Mouse (Mus musculus) spleen, postnatal 10 days (tissue): ENCODE data around the gene Zbtb43.

Experiments used
- DNase-seq, 2 experiments: peaks; one replicate each; pipeline ENCODE4 v3.0.0; 2021 to 2022; ENCODE audit warnings: low spot score in 2 of 2

Gene Zbtb43

GRCm38 (mm10) chr2:33454816-33455215, 13.5 kb downstream of the Zbtb43 start:
- DNase-seq = no peak

GRCm38 (mm10) chr2:33453476-33453875, 14.9 kb downstream of the Zbtb43 start:
- no peak for DNase-seq

DNA sequence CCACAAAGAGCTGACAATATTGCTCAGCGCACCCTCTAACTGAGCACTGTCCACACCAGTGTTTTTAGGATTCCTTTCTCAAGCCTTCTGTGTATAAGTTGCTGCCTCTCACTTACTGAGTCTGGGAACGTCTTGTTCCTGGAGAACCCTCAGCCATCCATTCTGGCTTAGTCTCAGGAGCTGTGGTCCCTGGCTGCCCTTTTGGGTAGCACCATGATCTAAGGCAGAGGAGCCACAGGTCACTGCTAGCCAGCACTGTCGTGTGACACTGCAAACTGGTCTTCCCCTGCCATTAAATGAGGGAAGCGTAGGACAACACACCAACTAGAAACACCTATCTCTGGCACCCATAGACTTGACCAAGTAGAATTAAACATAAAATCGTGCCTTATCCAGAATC, 15.6 kb downstream of the Zbtb43 start:
- no peak for DNase-seq

GRCm38 (mm10) chr2:33452140-33452539, 16.2 kb downstream of the Zbtb43 start:
- peak in 1 of 2 experiments; percentile 33 for DNase-seq

DNA sequence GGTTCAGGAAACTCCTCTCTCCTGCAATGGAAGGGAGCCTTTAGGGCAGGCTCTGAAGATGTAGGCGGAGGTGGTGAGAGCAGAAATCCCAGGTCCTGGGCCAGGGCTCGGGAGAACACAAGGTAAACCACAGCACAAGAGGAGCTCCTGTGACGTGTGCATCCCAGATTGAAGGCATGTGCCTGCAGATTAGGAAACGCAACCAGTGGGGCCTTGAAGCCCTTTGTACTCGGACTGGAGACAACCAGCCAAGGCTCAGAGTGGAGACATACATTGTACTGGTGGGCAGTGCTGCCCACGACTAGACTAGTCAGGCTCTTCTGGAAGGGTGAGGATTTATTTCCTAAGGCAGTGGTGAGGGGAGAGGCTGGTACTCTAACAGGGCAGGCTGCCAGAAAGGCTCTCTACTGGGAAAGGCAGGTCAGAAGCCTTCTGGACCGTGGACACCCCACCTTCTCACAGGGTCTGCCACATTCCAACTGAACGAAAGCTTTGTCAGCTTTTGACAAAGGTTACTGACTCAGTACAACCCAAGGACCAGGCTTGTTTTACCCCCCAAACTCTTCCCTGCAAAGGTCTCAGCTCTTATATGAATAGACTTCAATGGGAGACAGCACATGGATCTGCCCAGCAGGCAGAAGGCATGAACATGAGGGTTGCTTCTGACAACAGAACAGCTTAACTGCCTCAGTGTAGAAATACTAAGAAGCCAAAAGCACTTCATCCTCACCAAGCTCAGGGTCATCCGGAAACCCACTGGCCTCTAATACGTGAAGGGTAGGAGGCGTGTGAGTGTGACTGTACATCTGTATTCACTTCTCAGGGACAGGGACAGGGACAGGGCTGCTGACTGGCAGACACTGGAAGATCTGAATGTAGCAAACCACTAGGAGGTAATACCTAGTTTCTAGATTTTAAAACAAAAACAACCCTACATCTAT, 17.1 kb downstream of the Zbtb43 start:
- no peak for DNase-seq

- DNase-seq = no peak
Observed at GRCm38 (mm10) chr2:33449119-33449873, 19.1 kb downstream of the Zbtb43 start.

DNA sequence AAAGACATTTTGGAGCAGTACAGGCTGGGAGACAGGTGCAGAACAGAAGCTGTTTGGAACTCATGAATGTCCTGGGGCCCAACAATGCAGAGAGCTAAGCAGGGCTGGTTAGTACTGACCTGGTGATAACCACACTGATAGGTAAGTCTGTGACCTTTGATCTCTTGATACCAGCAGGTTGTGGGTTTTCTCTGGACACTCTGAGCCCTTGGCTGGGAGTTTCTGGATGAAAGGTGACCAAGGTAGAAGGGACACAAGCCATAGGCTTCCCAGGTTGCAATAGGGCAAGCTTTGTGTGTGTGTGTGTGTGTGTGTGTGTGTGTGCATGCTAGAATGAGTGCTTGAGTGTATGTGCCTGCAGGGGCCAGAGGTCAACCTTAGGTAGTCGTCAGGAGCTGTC, 21.6 kb downstream of the Zbtb43 start:
- no peak for DNase-seq

DNA sequence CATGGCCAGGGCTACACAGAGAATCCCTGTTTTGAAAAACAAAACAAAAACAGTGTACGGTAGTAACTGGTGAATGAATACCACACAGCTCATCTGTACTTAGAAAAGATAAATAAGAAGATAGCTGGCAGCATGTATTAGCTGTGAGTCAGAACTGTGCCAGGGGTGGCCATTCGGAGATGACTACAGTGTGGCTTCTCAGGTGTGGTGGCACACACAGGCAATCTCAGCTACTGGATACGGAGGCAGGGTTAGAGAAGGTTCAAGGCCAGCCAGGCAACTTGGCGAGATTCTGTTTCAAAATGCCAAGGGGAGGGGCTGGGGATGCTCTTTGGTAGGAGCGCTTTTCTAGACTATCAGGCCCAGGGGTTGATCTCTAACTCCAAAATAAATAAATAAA, 22.6 kb downstream of the Zbtb43 start:
- no peak for DNase-seq

DNA sequence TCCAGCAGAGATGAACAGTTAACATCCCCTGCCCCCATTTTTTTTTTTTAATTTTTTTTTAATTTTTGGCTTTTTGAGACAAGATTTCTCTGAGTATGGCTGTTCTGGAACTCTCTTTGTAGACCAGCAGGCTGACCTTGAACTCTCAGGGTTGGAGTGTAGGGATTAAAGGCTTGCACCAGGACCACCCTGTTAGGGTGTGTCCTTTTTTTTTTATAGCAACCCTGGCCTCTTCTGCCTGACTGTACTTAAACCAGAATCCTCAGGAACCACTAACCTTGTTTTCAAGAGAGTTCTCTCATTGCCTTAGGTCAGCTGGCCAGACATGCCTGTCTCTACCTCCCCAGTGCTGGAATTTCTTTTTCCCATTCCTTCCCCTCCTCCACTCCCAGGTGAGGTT, 23.5 kb downstream of the Zbtb43 start:
- no peak for DNase-seq

- DNase-seq = peak in 1 of 2 experiments; percentile 34
Observed at GRCm38 (mm10) chr2:33444358-33444757, 24.0 kb downstream of the Zbtb43 start.

DNA sequence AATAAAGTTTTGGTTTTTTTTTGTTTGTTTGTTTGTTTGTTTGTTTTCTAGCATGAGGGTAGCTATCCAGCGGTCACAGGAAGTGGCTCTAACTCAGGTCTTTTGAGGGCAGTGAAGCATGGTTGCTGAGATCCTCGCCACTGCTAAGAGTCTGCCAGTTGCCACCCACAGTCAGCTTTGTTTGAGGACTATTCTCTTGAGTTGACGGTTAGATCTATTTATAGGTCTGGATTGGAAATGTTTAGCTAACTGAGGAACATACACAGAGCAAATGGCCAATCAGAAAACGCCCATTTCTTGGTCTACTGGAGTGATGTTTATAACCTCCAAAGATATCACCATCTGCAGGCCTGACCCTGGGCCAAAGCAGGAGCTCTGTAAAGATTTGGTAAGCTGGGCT, 25.7 kb downstream of the Zbtb43 start:
- no peak for DNase-seq

GRCm38 (mm10) chr2:33440893-33441292, 27.5 kb downstream of the Zbtb43 start:
- DNase-seq = no peak

DNA sequence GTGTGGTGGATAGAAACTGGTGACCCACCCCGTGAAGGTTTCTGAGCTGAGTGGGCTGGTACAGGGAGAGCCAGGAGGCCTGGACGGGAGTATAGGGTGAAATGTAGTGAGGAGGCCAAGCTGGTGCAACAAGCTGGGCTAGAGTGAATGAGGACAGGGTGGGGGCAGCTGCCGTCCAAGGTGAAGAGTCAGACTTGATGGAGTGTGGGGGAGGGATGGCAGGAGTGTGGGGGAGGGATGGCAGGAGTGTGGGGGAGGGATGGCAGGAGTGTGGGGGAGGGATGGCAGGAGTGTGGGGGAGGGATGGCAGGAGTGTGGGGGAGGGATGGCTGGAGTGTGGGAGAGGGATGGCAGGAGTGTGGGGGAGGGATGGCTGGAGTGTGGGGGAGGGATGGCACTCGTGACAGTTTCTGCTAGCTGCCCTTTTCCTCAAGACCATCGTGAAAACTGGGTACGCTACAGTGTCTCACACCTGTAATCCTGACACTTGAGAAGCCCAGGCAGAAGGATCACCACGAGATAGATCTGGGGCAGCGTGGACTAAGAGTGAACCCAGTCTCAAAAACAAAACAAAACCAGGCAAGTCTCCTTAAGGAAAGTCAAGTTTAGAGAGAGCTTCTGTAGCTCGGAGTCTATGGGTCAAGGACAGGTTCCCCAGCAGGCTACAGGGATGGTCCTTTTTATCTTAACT, 28.2 kb downstream of the Zbtb43 start:
- no peak for DNase-seq

GRCm38 (mm10) chr2:33439471-33439881, 28.9 kb downstream of the Zbtb43 start:
- no peak for DNase-seq

- DNase-seq = no peak
Observed at GRCm38 (mm10) chr2:33438377-33438776, 30.0 kb downstream of the Zbtb43 start.

DNA sequence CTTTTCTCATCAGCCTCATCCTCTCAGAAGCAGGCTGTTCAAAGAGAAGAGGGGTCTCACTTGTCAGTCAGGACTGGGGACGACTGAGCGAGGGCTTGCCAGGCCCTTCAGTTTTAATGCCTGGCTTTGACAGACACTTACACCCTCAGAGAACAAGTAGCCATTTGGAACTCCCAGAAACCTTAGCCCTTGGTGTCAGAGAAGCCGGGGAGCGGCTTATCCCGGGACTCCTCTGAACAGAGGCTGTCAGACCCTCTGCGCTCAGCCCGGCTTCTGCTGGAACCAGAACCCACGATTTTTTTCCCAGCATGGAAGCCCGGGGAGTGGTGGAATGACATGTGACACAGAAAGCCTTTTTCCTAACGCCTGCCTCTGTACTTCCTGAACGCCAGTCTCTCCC, 31.2 kb downstream of the Zbtb43 start:
- DNase-seq = no peak

DNA sequence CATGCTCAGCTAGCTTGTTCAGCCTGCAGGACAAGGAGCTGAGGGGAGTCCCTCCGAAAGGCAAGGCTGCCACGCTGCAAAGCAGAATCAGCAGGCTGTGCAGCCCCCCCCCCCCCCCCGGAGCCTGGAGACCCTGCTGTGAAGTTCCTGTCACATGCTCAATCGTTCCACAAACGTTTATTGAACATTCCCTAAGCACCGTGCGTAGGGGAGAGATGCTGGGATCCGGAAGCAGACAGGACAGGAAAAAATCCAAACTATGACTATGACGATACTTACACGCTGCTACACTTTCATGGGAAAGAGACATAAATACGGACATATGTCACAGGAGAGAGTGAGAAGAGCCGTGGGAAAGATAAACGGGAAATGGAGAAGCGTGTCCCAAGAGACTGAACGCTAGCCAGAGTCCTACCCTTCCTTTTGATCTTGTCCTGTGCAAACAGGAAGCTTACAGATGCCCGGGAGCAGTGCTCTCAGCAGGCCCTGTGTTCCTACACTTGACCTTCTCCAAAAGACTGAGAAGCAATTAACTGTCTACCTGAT, 32.3 kb downstream of the Zbtb43 start:
- DNase-seq = no peak

GRCm38 (mm10) chr2:33435036-33435650, 33.2 kb downstream of the Zbtb43 start:
- no peak for DNase-seq

DNA sequence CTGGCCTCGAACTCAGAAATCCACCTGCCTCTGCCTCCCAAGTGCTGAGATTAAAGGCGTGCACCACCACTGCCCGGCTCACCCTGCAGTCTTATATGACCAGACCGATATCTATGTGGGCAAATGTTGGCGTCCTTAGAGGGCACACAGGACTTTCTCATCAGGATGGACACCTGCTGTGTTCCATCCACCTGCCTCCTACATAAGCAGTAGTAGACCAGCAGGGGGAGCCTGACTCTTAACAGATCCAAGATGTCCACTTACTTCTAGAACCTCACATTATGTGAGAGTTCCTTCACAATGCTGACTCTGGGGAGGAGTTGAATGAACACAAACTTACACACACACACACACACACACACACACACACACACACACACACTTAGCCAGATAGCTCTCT, 35.5 kb downstream of the Zbtb43 start:
- DNase-seq = peak; percentile 19 to 74

- peak; percentile 71 to 80 for DNase-seq
Observed at GRCm38 (mm10) chr2:33430771-33431699, 37.3 kb downstream of the Zbtb43 start, which contains the start of gene Zbtb34. TSS of gene Zbtb34 (minus strand) at chr2:33431324.
